Mouse (Mus musculus) embryonic facial prominence, embryonic 11.5 days (tissue): ENCODE results near the gene Dab1. TPM values are rescaled to one million over a fixed set of nuclear protein-coding genes. Genes with fewer than 3 reads are reported as not detected.

ENCODE experiments used
- ATAC-seq: fragments of 200-750 bp; cut with Nextera tagmentation; replicated peaks from 2 replicates; pipeline ENCODE4 v1.8.0; 2017; ENCODE audit warnings: low read depth; ENCODE audit not compliant: insufficient number of reproducible peaks, low FRiP score, low TSS enrichment
- DNase-seq: peaks from one replicate; pipeline ENCODE4 v3.0.0-alpha.2; 2015; ENCODE audit warnings: low spot score
- H3K27ac ChIP-seq: fragments of 300-500 bp; sonication (generic); replicated peaks from 2 replicates; pipeline ENCODE4 v1.5.1; 2014; ENCODE audit warnings: mild to moderate bottlenecking, low read depth, low read length, control low read depth
- H3K27me3 ChIP-seq: fragments of 300-500 bp; sonication (generic); 2 replicates; pipeline ENCODE4 v1.6.1; 2014; ENCODE audit warnings: mild to moderate bottlenecking, low read length, moderate library complexity, mixed read lengths; ENCODE audit not compliant: control insufficient read depth, insufficient read depth
- H3K36me3 ChIP-seq: fragments of 300-500 bp; sonication (generic); replicated peaks from 2 replicates; pipeline ENCODE4 v1.6.1; 2014; ENCODE audit warnings: low read depth, mild to moderate bottlenecking, low read length, moderate library complexity, mixed read lengths; ENCODE audit not compliant: control insufficient read depth, insufficient read depth
- H3K4me1 ChIP-seq: fragments of 300-500 bp; sonication (generic); 2 replicates; pipeline ENCODE4 v1.6.1; 2014; ENCODE audit warnings: low read length, mixed read lengths; ENCODE audit not compliant: control insufficient read depth, insufficient read depth
- H3K4me2 ChIP-seq: fragments of 300-500 bp; sonication (generic); 2 replicates; pipeline ENCODE4 v1.6.1; 2014; ENCODE audit warnings: low read depth, mild to moderate bottlenecking, control low read depth, low read length, moderate library complexity
- H3K4me3 ChIP-seq: fragments of 300-500 bp; sonication (generic); 2 replicates; pipeline ENCODE4 v1.5.1; 2014; ENCODE audit warnings: low read depth, low read length, control low read depth
- H3K9ac ChIP-seq: fragments of 300-500 bp; sonication (generic); replicated peaks from 2 replicates; pipeline ENCODE4 v1.6.1; 2014; ENCODE audit warnings: mild to moderate bottlenecking, control low read depth, low read length
- H3K9me3 ChIP-seq: fragments of 300-500 bp; sonication (generic); replicated peaks from 2 replicates; pipeline ENCODE4 v1.6.1; 2016; ENCODE audit warnings: mild to moderate bottlenecking, low read length, inconsistent platforms, mixed read lengths; ENCODE audit not compliant: control insufficient read depth
- WGBS: fragments of 180-500 bp; shearing (Covaris S2); extraction: QIAGEN DNeasy Blood & Tissue Kit; methylation state at CpG from one replicate; pipeline ENCODE4 v1.1.7; 2014; 5-methylcytosine and 5-hydroxymethylcytosine counted together
- polyA plus RNA-seq: library from polyadenylated mRNA; unstranded; fragments of >200 nt; fragmentation: Nextera tagmentation; extraction: Ambion mirVana; gene quantifications from 2 replicates; pipeline ENCODE4 v1.2.1, GENCODE M21; 2014

Gene Dab1
- polyA plus RNA-seq, 1 experiment from 2014 or later: 17.6 TPM

DNA sequence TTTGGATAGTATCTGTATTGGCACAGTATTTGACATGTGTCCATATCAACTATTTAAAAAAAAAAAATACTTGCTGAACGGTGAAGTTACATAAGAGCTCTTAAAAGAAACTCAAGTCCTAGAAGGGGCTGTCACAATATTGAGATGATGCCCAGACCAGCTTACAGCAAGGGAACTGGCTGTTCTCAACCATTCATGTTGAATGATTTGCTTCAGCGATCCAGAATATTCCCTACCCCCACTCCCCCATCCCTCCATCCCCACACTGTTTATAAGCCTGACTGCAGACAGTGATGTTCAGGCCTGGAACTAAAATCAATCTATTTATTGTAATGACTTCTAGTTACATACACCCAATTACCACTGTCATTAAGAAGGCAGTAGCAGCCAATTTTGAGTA, 424.3 kb downstream of the Dab1 start:
- Histone ChIP-seq H3K36me3 (no peaks in the 10 kb centered on the region), H3K4me3 (no peak overlapping the region), H3K4me2 (no peak overlapping the region), H3K4me1 (no peaks in the 10 kb centered on the region), H3K9ac (no peak overlapping the region), H3K9me3 (no peaks in the 10 kb centered on the region), H3K27ac (no peak overlapping the region), H3K27me3 (no peaks in the 10 kb centered on the region)
- no peak for ATAC-seq
- DNase-seq: no peak
- 90% methylated on average over 2 of the region's 2 CpGs for WGBS

DNA sequence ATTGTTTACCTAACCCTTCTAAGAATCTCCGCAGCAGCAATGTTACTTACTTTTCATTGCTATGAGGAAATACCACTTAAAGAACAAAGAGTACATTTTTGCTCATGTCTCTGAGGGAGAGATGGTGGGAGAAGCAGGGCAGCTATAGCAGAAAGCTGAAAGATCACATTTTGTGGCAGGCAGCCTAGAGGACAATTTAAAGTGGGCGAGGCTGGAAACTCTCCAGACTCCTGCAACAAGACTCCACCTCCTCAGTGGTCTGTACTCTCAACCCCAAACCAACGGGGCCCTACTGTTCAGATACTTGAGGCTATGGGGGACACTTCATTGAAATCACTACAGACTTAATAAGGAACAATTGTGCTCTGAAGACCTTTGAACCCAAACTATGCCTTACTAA, 425.5 kb downstream of the Dab1 start:
- 33% methylated on average over 3 of the region's 3 CpGs for WGBS
- H3K4me2 ChIP-seq: no peak overlapping the region

DNA sequence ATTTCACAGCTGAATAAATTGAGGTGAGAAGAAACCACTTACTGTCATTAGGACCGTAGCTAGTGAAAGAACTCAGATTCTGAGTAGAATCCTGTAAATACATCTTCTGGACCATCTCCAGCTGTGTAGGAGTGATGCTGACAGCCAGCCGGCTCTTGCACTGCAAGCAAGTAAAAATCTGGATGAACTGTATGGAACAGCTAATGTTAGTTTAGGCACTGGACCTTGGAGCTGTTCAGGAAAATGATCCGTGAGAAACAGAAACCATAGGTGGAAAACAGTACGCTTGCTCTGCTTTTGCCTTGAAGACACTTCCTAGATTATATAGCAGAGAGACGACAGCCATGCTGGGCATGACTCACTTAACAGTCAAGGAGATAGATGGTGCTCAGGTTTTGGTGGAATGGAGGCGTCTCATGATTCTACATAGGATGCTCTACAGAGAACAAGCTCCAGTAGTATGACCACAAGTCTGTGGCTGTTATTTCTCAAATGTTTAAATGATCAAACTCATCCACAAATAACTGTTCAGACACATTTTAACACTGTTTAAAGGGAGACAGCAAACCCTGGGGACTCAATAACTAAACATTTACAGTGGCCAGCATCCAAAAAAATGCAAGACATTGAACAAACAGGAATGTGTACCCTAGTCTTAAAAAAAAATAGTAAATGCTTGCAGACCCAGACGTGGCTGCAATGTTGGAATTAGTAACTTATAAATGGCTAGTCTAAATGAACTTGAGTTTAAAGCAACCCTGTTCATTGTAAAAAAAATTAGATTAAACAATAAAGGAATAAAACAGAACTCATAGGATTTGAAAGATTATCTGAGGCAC, 429.0 kb downstream of the Dab1 start:
- H3K36me3 ChIP-seq: no peaks in the 10 kb centered on the region
- H3K9ac ChIP-seq: no peak overlapping the region
- ATAC-seq (no peak), DNase-seq (no peak)
- 73% methylated on average over 7 of the region's 7 CpGs for WGBS
- H3K4me2 ChIP-seq: no peak overlapping the region
- H3K27ac ChIP-seq: no peak overlapping the region
- H3K9me3 ChIP-seq: no peaks in the 10 kb centered on the region
- H3K4me1 ChIP-seq: no peaks in the 10 kb centered on the region
- H3K4me3 ChIP-seq: no peak overlapping the region
- no peaks in the 10 kb centered on the region for H3K27me3 ChIP-seq

More for the DNA sequence above, 425.5 kb downstream of the Dab1 start:
- Histone ChIP-seq H3K27ac (no peak overlapping the region), H3K4me3 (no peak overlapping the region), H3K27me3 (no peaks in the 10 kb centered on the region), H3K4me1 (no peaks in the 10 kb centered on the region), H3K9me3 (no peaks in the 10 kb centered on the region), H3K36me3 (no peaks in the 10 kb centered on the region), H3K9ac (no peak overlapping the region)
- DNase-seq: no peak
- no peak for ATAC-seq

DNA sequence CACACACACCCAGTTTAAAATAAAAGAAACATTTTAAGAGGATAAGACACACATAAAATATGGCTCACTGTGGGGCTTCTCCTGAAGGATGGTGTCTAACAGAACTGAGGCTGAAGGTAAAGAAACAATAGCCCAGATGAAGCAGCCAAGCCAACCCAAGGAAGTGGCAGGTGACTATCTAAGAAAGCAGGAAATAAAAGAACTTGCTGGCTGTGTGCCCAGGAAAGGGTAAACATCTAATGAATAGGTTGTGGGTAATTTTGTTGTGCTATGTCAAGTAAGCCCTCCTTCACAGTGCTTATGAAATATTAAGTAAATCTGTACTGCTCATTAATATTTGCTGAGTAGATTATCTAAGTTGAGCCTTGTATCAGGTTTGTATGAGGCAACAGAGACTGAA, 438.0 kb downstream of the Dab1 start:
- Histone ChIP-seq H3K9me3 (no peaks in the 10 kb centered on the region), H3K9ac (no peak overlapping the region), H3K27me3 (no peaks in the 10 kb centered on the region), H3K4me2 (no peak overlapping the region), H3K27ac (no peak overlapping the region), H3K4me3 (no peak overlapping the region), H3K4me1 (no peaks in the 10 kb centered on the region), H3K36me3 (no peaks in the 10 kb centered on the region)
- ATAC-seq (no peak), DNase-seq (no peak)

DNA sequence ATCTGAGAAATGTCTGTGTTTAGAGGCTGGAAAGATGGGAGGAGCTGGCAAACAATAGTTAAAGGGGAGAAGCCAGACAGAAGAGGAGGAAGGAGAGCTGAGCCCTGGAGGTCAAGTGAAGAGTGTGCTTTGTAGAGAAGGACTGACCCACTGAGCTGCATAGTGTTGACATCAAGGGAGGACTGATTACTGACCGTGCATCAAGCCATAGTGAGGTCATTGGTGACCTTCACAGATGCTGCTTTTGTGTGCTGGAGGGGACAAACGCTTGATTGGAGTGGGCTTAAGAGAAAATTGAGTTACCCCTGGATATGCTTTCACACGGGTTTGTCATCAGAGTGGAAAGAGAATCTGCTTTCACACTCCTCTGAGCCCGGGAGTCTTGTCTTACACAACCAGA, 440.4 kb downstream of the Dab1 start:
- Histone ChIP-seq H3K4me1 (no peaks in the 10 kb centered on the region), H3K4me3 (no peak overlapping the region), H3K27me3 (no peaks in the 10 kb centered on the region), H3K9ac (no peak overlapping the region), H3K4me2 (no peak overlapping the region), H3K27ac (no peak overlapping the region), H3K36me3 (no peaks in the 10 kb centered on the region), H3K9me3 (no peaks in the 10 kb centered on the region)
- DNase-seq (no peak), ATAC-seq (no peak)
- 47% methylated on average over 4 of the region's 4 CpGs for WGBS

DNA sequence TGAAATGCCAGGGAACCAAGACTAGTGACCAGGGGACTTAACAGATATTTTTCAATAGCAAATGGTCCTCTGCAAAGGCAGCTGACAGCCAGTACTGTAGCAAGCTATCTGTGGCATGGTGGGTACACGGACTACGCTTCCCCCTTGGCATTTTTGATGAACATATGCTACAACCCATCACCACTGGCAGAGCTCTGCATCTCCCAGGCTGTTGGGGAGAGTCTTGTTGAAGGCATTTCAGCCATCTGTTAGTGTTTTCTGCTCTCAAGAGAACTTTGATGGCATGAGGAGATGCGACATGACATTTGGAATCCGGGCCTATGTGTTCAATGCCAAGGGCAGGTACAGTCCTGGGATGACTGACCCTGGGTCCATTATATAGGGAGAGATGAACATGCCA, 443.2 kb downstream of the Dab1 start:
- Histone ChIP-seq H3K27me3 (no peaks in the 10 kb centered on the region), H3K4me1 (no peaks in the 10 kb centered on the region), H3K27ac (no peak overlapping the region), H3K9ac (no peak overlapping the region), H3K9me3 (no peaks in the 10 kb centered on the region), H3K4me2 (no peak overlapping the region), H3K36me3 (no peaks in the 10 kb centered on the region), H3K4me3 (no peak overlapping the region)
- ATAC-seq (no peak), DNase-seq (no peak)
- WGBS: 86% methylated on average over 4 of the region's 4 CpGs

DNA sequence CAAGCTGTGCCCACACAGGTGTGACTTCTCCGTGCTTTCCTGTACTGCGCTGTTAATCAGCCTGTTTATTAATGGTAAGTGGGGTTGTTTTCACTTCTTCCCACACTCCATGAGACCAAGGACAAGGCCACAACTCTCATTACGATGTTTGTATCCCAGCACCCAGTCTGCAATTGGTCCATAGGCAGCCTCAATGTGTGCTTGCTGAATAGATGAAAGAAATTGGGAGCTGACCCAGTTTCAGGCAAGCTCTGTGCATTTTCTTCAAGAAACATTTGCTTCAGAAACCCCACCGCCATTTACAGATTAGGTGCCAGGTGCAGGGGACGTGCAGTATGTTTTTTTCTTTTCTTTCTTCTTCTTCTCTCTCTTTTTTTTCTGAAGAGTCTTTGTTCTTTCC, 447.7 kb downstream of the Dab1 start:
- Histone ChIP-seq H3K36me3 (no peaks in the 10 kb centered on the region), H3K4me2 (no peak overlapping the region), H3K4me1 (no peaks in the 10 kb centered on the region), H3K9ac (no peak overlapping the region), H3K9me3 (no peaks in the 10 kb centered on the region), H3K27ac (no peak overlapping the region), H3K4me3 (no peak overlapping the region), H3K27me3 (no peaks in the 10 kb centered on the region)
- ATAC-seq: no peak
- no peak for DNase-seq
- WGBS: 85% methylated on average over 5 of the region's 5 CpGs

DNA sequence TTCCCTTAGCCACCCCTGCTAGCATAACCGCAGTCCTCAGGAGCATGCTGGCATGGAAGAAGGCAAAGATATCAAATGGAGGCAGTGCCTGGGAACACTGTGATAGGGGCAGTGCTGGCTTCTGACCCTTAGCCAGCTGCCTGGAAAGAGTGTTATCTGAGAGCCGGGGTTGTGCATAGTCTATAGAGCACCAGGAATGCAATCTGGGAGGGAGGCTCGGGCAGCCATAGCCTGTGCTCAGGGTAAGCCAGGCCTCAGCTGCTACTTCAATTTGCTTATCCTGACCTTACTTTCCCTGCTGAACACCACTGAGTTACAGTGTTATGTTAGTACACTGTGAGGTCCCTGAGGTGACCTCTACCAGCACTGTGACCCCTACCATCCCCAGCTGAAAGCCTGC, 448.6 kb downstream of the Dab1 start:
- H3K4me1 ChIP-seq: no peaks in the 10 kb centered on the region
- WGBS: 51% methylated on average over 3 of the region's 3 CpGs
- no peak overlapping the region for H3K27ac ChIP-seq
- no peak overlapping the region for H3K4me2 ChIP-seq
- no peaks in the 10 kb centered on the region for H3K9me3 ChIP-seq
- DNase-seq (peak; percentile 23), ATAC-seq (no peak)
- no peaks in the 10 kb centered on the region for H3K36me3 ChIP-seq
- H3K9ac ChIP-seq: no peak overlapping the region
- no peaks in the 10 kb centered on the region for H3K27me3 ChIP-seq
- H3K4me3 ChIP-seq: no peak overlapping the region
